ENCODE assay signal across 11 mouse cellular contexts in the genomic region with DNA sequence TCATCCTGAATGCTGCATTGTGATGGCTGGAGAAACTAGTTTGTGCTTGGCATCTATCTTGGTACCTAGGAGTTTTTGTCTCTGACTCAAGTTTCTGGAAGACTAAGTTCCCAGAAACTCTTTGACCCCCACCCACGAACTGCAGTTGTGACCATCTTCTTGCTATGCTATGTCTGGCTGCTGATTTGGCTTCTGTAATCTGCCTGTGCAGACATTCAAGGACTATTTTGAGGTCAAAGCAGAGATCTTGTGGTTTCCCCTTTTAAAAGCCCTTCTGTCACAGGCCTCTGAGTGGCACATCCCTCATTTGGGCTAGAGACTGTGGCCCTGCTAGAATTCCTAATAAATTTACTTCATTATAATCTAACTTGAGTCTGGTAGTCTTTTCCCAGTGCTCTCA. TPM values are rescaled to one million over a fixed set of nuclear protein-coding genes. Genes with fewer than 3 reads are reported as not detected.
"Had no signal": no experiment of that assay in that cellular context is flagged by ENCODE, and none has a peak within 500 bp of the region (broad histone marks: within the 10 kb centered on the region; RNA-seq: fewer than 3 reads in every experiment).

No protein-coding gene starts in this region.

- H3K36me3 ChIP-seq: limb, embryonic 12.5 days; lung, embryonic 15.5 days; midbrain, embryonic 12.5 days had no signal

- H3K9me3 ChIP-seq: limb, embryonic 12.5 days; lung, embryonic 15.5 days; midbrain, embryonic 12.5 days had no signal

- H3K27ac ChIP-seq: kidney, postnatal 0 days; limb, embryonic 12.5 days; lung, embryonic 15.5 days; macrophage; midbrain, embryonic 12.5 days had no signal

- H3K4me3 ChIP-seq: limb, embryonic 12.5 days; lung, embryonic 15.5 days; midbrain, embryonic 12.5 days had no signal

- ATAC-seq: intestine, postnatal 0 days had no signal

- H3K9ac ChIP-seq: limb, embryonic 12.5 days; lung, embryonic 15.5 days; midbrain, embryonic 12.5 days had no signal

- H3K27me3 ChIP-seq: lung, embryonic 15.5 days had no signal

- H3K4me1 ChIP-seq: limb, embryonic 12.5 days; lung, embryonic 15.5 days had no signal

- H3K4me2 ChIP-seq: limb, embryonic 12.5 days; lung, embryonic 15.5 days; midbrain, embryonic 12.5 days had no signal

- DNase-seq: kidney, adult 9 months; kidney, postnatal 36 days; layer of hippocampus, adult 9-11 months; layer of hippocampus, postnatal 36 days; lung, postnatal 14 days had no signal

RNA-seq across cellular contexts. Expression of a gene that starts 8.6 kb away (rescaled TPM):
- polyA plus RNA-seq: macrophage had no signal
